ENCODE assay signal across 10 mouse cellular contexts in the genomic region with DNA sequence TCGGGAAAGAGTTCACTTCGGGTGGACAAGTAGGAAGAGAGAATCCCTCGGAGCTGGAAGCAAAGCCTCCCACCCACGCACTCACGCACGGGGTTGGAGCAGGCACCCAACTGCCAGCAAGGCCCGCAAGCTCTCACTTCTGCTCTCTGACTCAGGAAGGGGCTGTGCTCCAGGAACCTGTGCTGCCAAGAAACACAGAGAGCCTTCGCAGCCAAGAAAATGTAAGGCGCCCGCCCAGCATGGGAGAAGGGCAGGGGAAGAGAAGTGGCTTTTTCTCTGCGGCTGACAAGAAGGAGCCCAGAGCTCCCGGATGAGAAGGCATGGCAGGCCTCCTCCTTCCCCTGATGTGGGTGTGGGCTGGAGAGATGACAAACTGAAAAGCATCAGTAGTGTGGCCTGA.
A peak's percentile ranks its signal among the peaks of the same experiment; 100 is the strongest.
DNase-seq lines count a peak whose midpoint lies in the region; ATAC-seq and TF ChIP-seq lines count a peak whose summit lies in the region.
"Had no signal": no experiment of that assay in that cellular context is flagged by ENCODE, and none has a peak within 500 bp of the region (broad histone marks: within the 10 kb centered on the region; RNA-seq: fewer than 3 reads in every experiment).

No protein-coding gene starts in this region.

- TF ChIP-seq CTCF in cerebellum, adult 2 months (IDR thresholded peaks at IDR 0.05; ENCODE audit: borderline replicate concordance, insufficient read depth, low read depth, low read length) = no peak

- no peak overlapping the region for H3K9ac ChIP-seq in hindbrain, embryonic 16.5 days (ENCODE audit: low read depth, low read length)
- H3K9ac ChIP-seq in kidney, embryonic 15.5 days = no peak overlapping the region
- H3K9ac ChIP-seq: embryonic facial prominence, embryonic 12.5 days; liver, embryonic 14.5 days had no signal

- WGBS in hindbrain, embryonic 16.5 days = 73% methylated on average over 12 of the region's 12 CpGs
- 84% methylated on average over 12 of the region's 12 CpGs for WGBS in hindbrain, embryonic 10.5 days
- WGBS in cerebellum, adult 2 months = 8% methylated on average over 12 of the region's 12 CpGs
- 78% methylated on average over 12 of the region's 12 CpGs for WGBS in kidney, embryonic 15.5 days

- DNase-seq in hindbrain, embryonic 10.5 days (ENCODE audit: low spot score) = no peak
- DNase-seq in cerebellum, adult 2 months = peak; percentile 66 to 81
- peak; percentile 34 for DNase-seq in gastrocnemius, postnatal 14 days
- DNase-seq in lung, postnatal 10 days = peak; percentile 43
- no peak for DNase-seq in B cell, adult 2 months
- no peak for DNase-seq in c-Kit-positive CD71-positive TER-119-positive erythroid progenitor cells, embryonic 14.5 days (ENCODE audit: low spot score)

- no peak overlapping the region for H3K4me3 ChIP-seq in hindbrain, embryonic 16.5 days (ENCODE audit: low read length)
- no peak overlapping the region for H3K4me3 ChIP-seq in hindbrain, embryonic 10.5 days
- H3K4me3 ChIP-seq in cerebellum, adult 2 months (replicated peaks; ENCODE audit: insufficient read depth, low read depth, low read length) = no peak overlapping the region
- no peak overlapping the region for H3K4me3 ChIP-seq in kidney, embryonic 15.5 days (replicated peaks)
- H3K4me3 ChIP-seq: embryonic facial prominence, embryonic 12.5 days had no signal

- no peak for TF ChIP-seq POLR2A in cerebellum, adult 2 months (IDR thresholded peaks at IDR 0.05; ENCODE audit: borderline replicate concordance, insufficient read depth, low read length)

- H3K27ac ChIP-seq in hindbrain, embryonic 16.5 days (ENCODE audit: low read depth, low read length) = no peak overlapping the region
- no peak overlapping the region for H3K27ac ChIP-seq in hindbrain, embryonic 10.5 days
- H3K27ac ChIP-seq in cerebellum, adult 2 months (ENCODE audit: insufficient read depth, low read length) = no peak overlapping the region
- H3K27ac ChIP-seq in kidney, embryonic 15.5 days = no peak overlapping the region
- H3K27ac ChIP-seq: embryonic facial prominence, embryonic 12.5 days; liver, embryonic 14.5 days had no signal

- H3K36me3 ChIP-seq in hindbrain, embryonic 16.5 days (ENCODE audit: control insufficient read depth, insufficient read depth, low read length) = no peaks in the 10 kb centered on the region
- H3K36me3 ChIP-seq in hindbrain, embryonic 10.5 days = no peaks in the 10 kb centered on the region
- H3K36me3 ChIP-seq in kidney, embryonic 15.5 days = no peaks in the 10 kb centered on the region
- H3K36me3 ChIP-seq: embryonic facial prominence, embryonic 12.5 days had no signal

- H3K9me3 ChIP-seq in hindbrain, embryonic 16.5 days (ENCODE audit: control insufficient read depth, low read length) = no peaks in the 10 kb centered on the region
- H3K9me3 ChIP-seq in hindbrain, embryonic 10.5 days = no peaks in the 10 kb centered on the region
- H3K9me3 ChIP-seq in kidney, embryonic 15.5 days (replicated peaks) = no peaks in the 10 kb centered on the region
- H3K9me3 ChIP-seq: embryonic facial prominence, embryonic 12.5 days had no signal

- H3K4me2 ChIP-seq in hindbrain, embryonic 16.5 days (ENCODE audit: low read length) = no peak overlapping the region
- H3K4me2 ChIP-seq in kidney, embryonic 15.5 days = no peak overlapping the region
- H3K4me2 ChIP-seq: embryonic facial prominence, embryonic 12.5 days had no signal

- intact Hi-C loops in gastrocnemius, postnatal 14 days (cut with DNase I; ENCODE audit: low total_unique reads) = no loop called here

- no peaks in the 10 kb centered on the region for H3K27me3 ChIP-seq in hindbrain, embryonic 16.5 days (replicated peaks; ENCODE audit: control insufficient read depth, insufficient read depth, low read length)
- H3K27me3 ChIP-seq in hindbrain, embryonic 10.5 days (ENCODE audit: insufficient read depth, poor library complexity, severe bottlenecking) = no peaks in the 10 kb centered on the region
- no peaks in the 10 kb centered on the region for H3K27me3 ChIP-seq in cerebellum, adult 2 months (ENCODE audit: control insufficient read depth, insufficient read depth, low read length)
- no peaks in the 10 kb centered on the region for H3K27me3 ChIP-seq in kidney, embryonic 15.5 days
- H3K27me3 ChIP-seq: embryonic facial prominence, embryonic 12.5 days had no signal

- no peaks in the 10 kb centered on the region for H3K4me1 ChIP-seq in hindbrain, embryonic 16.5 days (ENCODE audit: control insufficient read depth, insufficient read depth, low read depth, low read length)
- peaks cover 13% of the 10 kb centered on the region for H3K4me1 ChIP-seq in hindbrain, embryonic 10.5 days (replicated peaks)
- H3K4me1 ChIP-seq in cerebellum, adult 2 months (ENCODE audit: control insufficient read depth, insufficient read depth, low read length) = peaks cover 11% of the 10 kb centered on the region
- H3K4me1 ChIP-seq in kidney, embryonic 15.5 days = no peaks in the 10 kb centered on the region

- ATAC-seq in hindbrain, embryonic 16.5 days = 0 out of 2 replicates have a peak, but pooled peaks have one; percentile 37
- ATAC-seq in kidney, embryonic 15.5 days (replicated peaks; ENCODE audit: low FRiP score) = no peak

Comparison
In these comparisons a context has a peak if more than half of its experiments do, and no peak if none do; other contexts are left out.
1. DNase-seq: peak in cerebellum, adult 2 months (2 of 2), gastrocnemius, postnatal 14 days (single experiment) and lung, postnatal 10 days (single experiment); none in hindbrain, embryonic 10.5 days (single experiment), B cell, adult 2 months (0 of 2) and c-Kit-positive CD71-positive TER-119-positive erythroid progenitor cells, embryonic 14.5 days (single experiment).